Mouse (Mus musculus) heart, embryonic 16.5 days (tissue): ENCODE data around the gene Col6a3. TPM values are rescaled to one million over a fixed set of nuclear protein-coding genes. Genes with fewer than 3 reads are reported as not detected.

ENCODE experiments used
- ATAC-seq: fragments of 200-750 bp; cut with Nextera tagmentation; replicated peaks from 2 replicates; pipeline ENCODE4 v1.8.0; 2017; ENCODE audit warnings: moderate number of reproducible peaks; ENCODE audit not compliant: insufficient read depth, low FRiP score; ENCODE audit errors: extremely low read depth
- H3K27ac ChIP-seq: fragments of 300-500 bp; sonication (generic); 2 replicates; pipeline ENCODE4 v1.5.1; 2014; ENCODE audit warnings: mild to moderate bottlenecking, low read length, control low read depth, moderate library complexity
- H3K27me3 ChIP-seq: fragments of 300-500 bp; sonication (generic); 2 replicates; pipeline ENCODE4 v1.6.1; 2014; ENCODE audit warnings: low read length, mixed read lengths; ENCODE audit not compliant: control insufficient read depth, insufficient read depth
- H3K36me3 ChIP-seq: fragments of 300-500 bp; sonication (generic); 2 replicates; pipeline ENCODE4 v1.6.1; 2014; ENCODE audit not compliant: control insufficient read depth, insufficient read depth
- H3K4me1 ChIP-seq: fragments of 300-500 bp; sonication (generic); 2 replicates; pipeline ENCODE4 v1.6.1; 2014; ENCODE audit warnings: low read length, mixed read lengths; ENCODE audit not compliant: control insufficient read depth, insufficient read depth
- H3K4me2 ChIP-seq: fragments of 300-500 bp; sonication (generic); 2 replicates; pipeline ENCODE4 v1.6.1; 2014; ENCODE audit warnings: low read depth, mild to moderate bottlenecking, control low read depth, low read length
- H3K4me3 ChIP-seq: fragments of 300-500 bp; sonication (generic); 2 replicates; pipeline ENCODE4 v1.5.1; 2014; ENCODE audit warnings: mild to moderate bottlenecking, control low read depth, low read length
- H3K9ac ChIP-seq: fragments of 300-500 bp; sonication (generic); 2 replicates; pipeline ENCODE4 v1.6.1; 2014; ENCODE audit warnings: low read length, control low read depth
- H3K9me3 ChIP-seq: fragments of 300-500 bp; sonication (generic); replicated peaks from 2 replicates; pipeline ENCODE4 v1.6.1; 2016; ENCODE audit warnings: low read length; ENCODE audit not compliant: control insufficient read depth
- WGBS: fragments of 180-500 bp; shearing (Covaris S2); extraction: QIAGEN DNeasy Blood & Tissue Kit; methylation state at CpG from one replicate; pipeline ENCODE4 v1.1.7; 2014; 5-methylcytosine and 5-hydroxymethylcytosine counted together
- polyA plus RNA-seq: library from polyadenylated mRNA; unstranded; fragments of >200 nt; fragmentation: Nextera tagmentation; extraction: Ambion mirVana; gene quantifications from 2 replicates; pipeline ENCODE4 v1.2.1, GENCODE M21; 2015

Col6a3 gene
- polyA plus RNA-seq, 1 experiment from 2014 or later = 29.4 TPM

- ATAC-seq = no peak
- H3K4me3 ChIP-seq = no peak overlapping the region
- no peak overlapping the region for H3K9ac ChIP-seq
- H3K4me1 ChIP-seq = peaks cover under 1% of the 10 kb centered on the region; the same call in 1 of the 2 replicates
- 70% methylated on average over 10 of the region's 10 CpGs for WGBS
- no peaks in the 10 kb centered on the region for H3K27me3 ChIP-seq
- H3K9me3 ChIP-seq = no peaks in the 10 kb centered on the region
- H3K4me2 ChIP-seq = no peak overlapping the region
- H3K27ac ChIP-seq = no peak overlapping the region
- H3K36me3 ChIP-seq = no peaks in the 10 kb centered on the region
Observed at GRCm38 (mm10) chr1:90845206-90845605, 1.4 kb upstream of the Col6a3 start.

- Histone ChIP-seq H3K4me3 (peak overlapping the region; percentile 45), H3K4me1 (peaks cover 17% of the 10 kb centered on the region), H3K4me2 (peak overlapping the region; percentile 52), H3K27me3 (no peaks in the 10 kb centered on the region), H3K9me3 (no peaks in the 10 kb centered on the region), H3K9ac (peak overlapping the region; percentile 65), H3K36me3 (no peaks in the 10 kb centered on the region), H3K27ac (peak overlapping the region; percentile 56)
- no peak for ATAC-seq
- 60% methylated on average over 9 of the region's 9 CpGs for WGBS
Observed at GRCm38 (mm10) chr1:90842789-90843587, 783 bp downstream of the Col6a3 start.

GRCm38 (mm10) chr1:90840250-90840649, 3.5 kb downstream of the Col6a3 start:
- Histone ChIP-seq H3K9ac (peak overlapping the region; percentile 11; the same call in 1 of the 2 replicates), H3K9me3 (no peaks in the 10 kb centered on the region), H3K4me2 (peak overlapping the region; percentile 32), H3K27ac (no peak overlapping the region), H3K4me3 (no peak overlapping the region), H3K36me3 (no peaks in the 10 kb centered on the region), H3K4me1 (peaks cover 27% of the 10 kb centered on the region), H3K27me3 (no peaks in the 10 kb centered on the region)
- ATAC-seq = no peak
- WGBS = 8% methylated on average over 4 of the region's 4 CpGs

GRCm38 (mm10) chr1:90838657-90839056, 5.1 kb downstream of the Col6a3 start:
- peaks cover 27% of the 10 kb centered on the region for H3K4me1 ChIP-seq
- no peak; the same call in 1 of the 2 replicates for ATAC-seq

GRCm38 (mm10) chr1:90838221-90838620, 5.5 kb downstream of the Col6a3 start:
- Histone ChIP-seq H3K4me3 (0 out of 2 replicates have a peak overlapping the region, but pooled peaks have one; percentile 3), H3K9me3 (no peaks in the 10 kb centered on the region), H3K4me1 (peaks cover 27% of the 10 kb centered on the region), H3K4me2 (peak overlapping the region; percentile 50), H3K36me3 (no peaks in the 10 kb centered on the region), H3K9ac (peak overlapping the region; percentile 51), H3K27me3 (no peaks in the 10 kb centered on the region), H3K27ac (peak overlapping the region; percentile 80)
- 43% methylated on average over 12 of the region's 12 CpGs for WGBS
- ATAC-seq = peak; percentile 74

More at GRCm38 (mm10) chr1:90838657-90839056, 5.1 kb downstream of the Col6a3 start:
- Histone ChIP-seq H3K4me3 (0 out of 2 replicates have a peak overlapping the region, but pooled peaks have one; percentile 3), H3K36me3 (no peaks in the 10 kb centered on the region), H3K4me2 (peak overlapping the region; percentile 50), H3K27ac (peak overlapping the region; percentile 80), H3K9ac (peak overlapping the region; percentile 51; the same call in 1 of the 2 replicates), H3K9me3 (no peaks in the 10 kb centered on the region), H3K27me3 (no peaks in the 10 kb centered on the region)
- 34% methylated on average over 4 of the region's 4 CpGs for WGBS

GRCm38 (mm10) chr1:90836178-90836740, 7.5 kb downstream of the Col6a3 start:
- H3K4me1 ChIP-seq = peaks cover 27% of the 10 kb centered on the region
- H3K27ac ChIP-seq = no peak overlapping the region
- H3K27me3 ChIP-seq = no peaks in the 10 kb centered on the region
- ATAC-seq = no peak
- no peak overlapping the region for H3K9ac ChIP-seq
- H3K4me3 ChIP-seq = no peak overlapping the region
- H3K36me3 ChIP-seq = no peaks in the 10 kb centered on the region
- no peaks in the 10 kb centered on the region for H3K9me3 ChIP-seq
- H3K4me2 ChIP-seq = no peak overlapping the region
- 55% methylated on average over 5 of the region's 5 CpGs for WGBS

- H3K4me2 ChIP-seq = no peak overlapping the region
- no peak for ATAC-seq
- H3K27ac ChIP-seq = no peak overlapping the region
- WGBS = 60% methylated on average over 6 of the region's 6 CpGs
- no peak overlapping the region for H3K9ac ChIP-seq
- no peaks in the 10 kb centered on the region for H3K36me3 ChIP-seq
- H3K4me1 ChIP-seq = peaks cover 23% of the 10 kb centered on the region
- H3K27me3 ChIP-seq = no peaks in the 10 kb centered on the region
- no peak overlapping the region for H3K4me3 ChIP-seq
- H3K9me3 ChIP-seq = no peaks in the 10 kb centered on the region
Observed at GRCm38 (mm10) chr1:90834701-90835100, 9.1 kb downstream of the Col6a3 start.

GRCm38 (mm10) chr1:90830006-90830405, 13.8 kb downstream of the Col6a3 start:
- 58% methylated on average over 6 of the region's 6 CpGs for WGBS
- no peak for ATAC-seq
- Histone ChIP-seq H3K4me1 (no peaks in the 10 kb centered on the region), H3K4me2 (no peak overlapping the region), H3K27me3 (no peaks in the 10 kb centered on the region), H3K36me3 (no peaks in the 10 kb centered on the region), H3K4me3 (no peak overlapping the region), H3K27ac (no peak overlapping the region), H3K9ac (no peak overlapping the region), H3K9me3 (no peaks in the 10 kb centered on the region)

- Histone ChIP-seq H3K27me3 (peaks cover 8% of the 10 kb centered on the region; the same call in 1 of the 2 replicates), H3K4me3 (no peak overlapping the region), H3K4me2 (no peak overlapping the region), H3K4me1 (no peaks in the 10 kb centered on the region), H3K9me3 (no peaks in the 10 kb centered on the region), H3K9ac (no peak overlapping the region), H3K27ac (no peak overlapping the region), H3K36me3 (no peaks in the 10 kb centered on the region)
- 84% methylated on average over 15 of the region's 15 CpGs for WGBS
- no peak for ATAC-seq
Observed at GRCm38 (mm10) chr1:90813226-90813625, 30.5 kb downstream of the Col6a3 start.
